Mouse (Mus musculus): ENCODE measurements at regions not wholly inside any gene's neighbourhood (a gene's known extent, or its start where the extent isn't known, plus 50 kb on each side); places are given as distances from the start of the nearest gene placed in this dataset.
"Not testable (repeated sequence)": the region's sequence is repeated elsewhere in the genome, so short reads cannot be mapped to it uniquely, and the experiment has no call there.

- peak; percentile 66 to 75 for DNase-seq (ENCODE audit: low spot score in 2 of 2)
- intact Hi-C loops (cut with DNase I), result loop anchor here (5.0 kb wide), 1 partner anchor 639 kb away; no protein-coding TSS in a partner anchor
These were observed 146.2 kb downstream of the Gm28710 start for GRCm38 (mm10) chr5:16937840-16938239.

- intact Hi-C loops (cut with DNase I), result loop anchor here (5.0 kb wide), 1 partner anchor 625 kb away; the partner anchor contains the start of gene Sema3c
- peak; percentile 38 for DNase-seq (ENCODE audit: low spot score in 2 of 2)
These were observed 155.8 kb downstream of the Gm28710 start for GRCm38 (mm10) chr5:16947430-16947829.

- peak; percentile 2 to 9 for DNase-seq (ENCODE audit: low spot score in 2 of 2)
- intact Hi-C loops (cut with DNase I), result no loop called here
These were observed 176.1 kb downstream of the Gm28710 start for GRCm38 (mm10) chr5:16967735-16968134.

GRCm38 (mm10) chr5:16968817-16969216, 177.2 kb downstream of the Gm28710 start:
- intact Hi-C loops (cut with DNase I); DNase-seq (ENCODE audit: low spot score in 2 of 2): not testable (repeated sequence)

- intact Hi-C loops (cut with DNase I), result no loop called here
- DNase-seq (ENCODE audit: low spot score in 2 of 2), result no peak
These were observed 181.7 kb downstream of the Gm28710 start for GRCm38 (mm10) chr5:16973206-16973896.

GRCm38 (mm10) chr5:16976006-16976405, 184.4 kb downstream of the Gm28710 start:
- intact Hi-C loops (cut with DNase I), result no loop called here

GRCm38 (mm10) chr5:16984877-16985276, 193.3 kb downstream of the Gm28710 start:
- intact Hi-C loops (cut with DNase I), result no loop called here
- DNase-seq (ENCODE audit: low spot score in 2 of 2), result no peak

More at GRCm38 (mm10) chr5:16976006-16976405, 184.4 kb downstream of the Gm28710 start:
- DNase-seq (ENCODE audit: low spot score in 2 of 2), result no peak

GRCm38 (mm10) chr5:16991518-16991917, 199.9 kb downstream of the Gm28710 start:
- intact Hi-C loops (cut with DNase I), result no loop called here

GRCm38 (mm10) chr5:16999183-16999582, 207.6 kb downstream of the Gm28710 start:
- no peak for DNase-seq (ENCODE audit: low spot score in 2 of 2)
- intact Hi-C loops (cut with DNase I), result no loop called here

More at GRCm38 (mm10) chr5:16991518-16991917, 199.9 kb downstream of the Gm28710 start:
- DNase-seq (ENCODE audit: low spot score in 2 of 2), result no peak

GRCm38 (mm10) chr5:17006807-17007522, 215.4 kb downstream of the Gm28710 start:
- DNase-seq (ENCODE audit: low spot score in 2 of 2), result peak; percentile 3 to 17
- intact Hi-C loops (cut with DNase I), result no loop called here

- no peak for DNase-seq (ENCODE audit: low spot score in 2 of 2)
- intact Hi-C loops (cut with DNase I), result no loop called here
These were observed 230.0 kb downstream of the Gm28710 start for GRCm38 (mm10) chr5:17021636-17022035.

GRCm38 (mm10) chr5:17053935-17054334, 262.3 kb downstream of the Gm28710 start:
- no peak for DNase-seq (ENCODE audit: low spot score in 2 of 2)
- intact Hi-C loops (cut with DNase I), result no loop called here

GRCm38 (mm10) chr5:17064565-17064964, 273.0 kb downstream of the Gm28710 start:
- intact Hi-C loops (cut with DNase I), result no loop called here
- no peak for DNase-seq (ENCODE audit: low spot score in 2 of 2)

- intact Hi-C loops (cut with DNase I), result no loop called here
- no peak for DNase-seq (ENCODE audit: low spot score in 2 of 2)
These were observed 288.8 kb downstream of the Gm28710 start for GRCm38 (mm10) chr5:17080405-17080804.

GRCm38 (mm10) chr5:17111556-17111955, 261.4 kb upstream of the Speer4f2 start:
- intact Hi-C loops (cut with DNase I), result no loop called here
- no peak for DNase-seq (ENCODE audit: low spot score in 2 of 2)

- intact Hi-C loops (cut with DNase I), result no loop called here
These were observed 261.0 kb upstream of the Speer4f2 start for GRCm38 (mm10) chr5:17112026-17112425.

GRCm38 (mm10) chr5:17115035-17115434, 257.9 kb upstream of the Speer4f2 start:
- intact Hi-C loops (cut with DNase I), result no loop called here
- no peak for DNase-seq (ENCODE audit: low spot score in 2 of 2)

More at GRCm38 (mm10) chr5:17112026-17112425, 261.0 kb upstream of the Speer4f2 start:
- DNase-seq (ENCODE audit: low spot score in 2 of 2), result peak in 1 of 2 experiments; percentile 11

- no peak for DNase-seq (ENCODE audit: low spot score in 2 of 2)
- intact Hi-C loops (cut with DNase I), result no loop called here
These were observed 256.9 kb upstream of the Speer4f2 start for GRCm38 (mm10) chr5:17116072-17116471.

GRCm38 (mm10) chr5:17125240-17125639, 247.7 kb upstream of the Speer4f2 start:
- intact Hi-C loops (cut with DNase I), result no loop called here
- no peak for DNase-seq (ENCODE audit: low spot score in 2 of 2)

GRCm38 (mm10) chr5:17127501-17127900, 245.5 kb upstream of the Speer4f2 start:
- no peak for DNase-seq (ENCODE audit: low spot score in 2 of 2)
- intact Hi-C loops (cut with DNase I), result no loop called here

- intact Hi-C loops (cut with DNase I), result no loop called here
- no peak for DNase-seq (ENCODE audit: low spot score in 2 of 2)
These were observed 237.5 kb upstream of the Speer4f2 start for GRCm38 (mm10) chr5:17135489-17135888.
